Mouse (Mus musculus): Measurements from ENCODE around the gene Creb5. TPM values are rescaled to one million over a fixed set of nuclear protein-coding genes. Genes with fewer than 3 reads are reported as not detected.

Creb5 gene
- polyA plus RNA-seq, 1 experiment = 1.5 TPM

- Histone ChIP-seq H3K36me3 (ENCODE audit: control insufficient read depth, insufficient read depth) (no peaks in the 10 kb centered on the region), H3ac (ENCODE audit: control insufficient read depth, insufficient read length, low read depth) (no peak overlapping the region), H3K79me2 (ENCODE audit: control insufficient read depth, insufficient read depth) (no peaks in the 10 kb centered on the region), H3K79me3 (ENCODE audit: low read depth) (no peaks in the 10 kb centered on the region), H3K27me3 (ENCODE audit: control insufficient read depth, insufficient read depth, insufficient read length) (no peaks in the 10 kb centered on the region), H3K4me3 (ENCODE audit: insufficient read depth, poor library complexity, severe bottlenecking) (no peak overlapping the region)
- no peak for TF ChIP-seq USF1 (IDR thresholded peaks at IDR 0.05; ENCODE audit: low read depth)
- TF ChIP-seq CTCF (IDR thresholded peaks at IDR 0.05; ENCODE audit: control insufficient read depth, insufficient read depth, insufficient read length) = no peak
- TF ChIP-seq MAX (IDR thresholded peaks at IDR 0.05) = no peak
- no peak for TF ChIP-seq MYOD1 (IDR thresholded peaks at IDR 0.05; ENCODE audit: control insufficient read depth, insufficient read length, low read depth)
- no peak for TF ChIP-seq MYOG (IDR thresholded peaks at IDR 0.05; ENCODE audit: control insufficient read depth, extremely low read depth, insufficient read length)
- TF ChIP-seq CEBPB (IDR thresholded peaks at IDR 0.05; ENCODE audit: low read depth) = no peak
- TF ChIP-seq FOSL1 (IDR thresholded peaks at IDR 0.05; ENCODE audit: insufficient read depth, low read length, poor library complexity, severe bottlenecking) = no peak
Observed at GRCm38 (mm10) chr6:53510005-53510404, 222.9 kb downstream of the Creb5 start.

GRCm38 (mm10) chr6:53512226-53512625 is 225.2 kb downstream of the Creb5 start:
- no peak overlapping the region for H3K4me3 ChIP-seq (ENCODE audit: insufficient read depth, poor library complexity, severe bottlenecking)
- no peak for TF ChIP-seq MAX (IDR thresholded peaks at IDR 0.05)
- no peak for TF ChIP-seq MYOG (IDR thresholded peaks at IDR 0.05; ENCODE audit: control insufficient read depth, extremely low read depth, insufficient read length)
- TF ChIP-seq USF1 (IDR thresholded peaks at IDR 0.05; ENCODE audit: low read depth) = no peak
- TF ChIP-seq MYOD1 (IDR thresholded peaks at IDR 0.05; ENCODE audit: control insufficient read depth, insufficient read length, low read depth) = no peak
- no peak for TF ChIP-seq CTCF (IDR thresholded peaks at IDR 0.05; ENCODE audit: control insufficient read depth, insufficient read depth, insufficient read length)
- TF ChIP-seq CEBPB (IDR thresholded peaks at IDR 0.05; ENCODE audit: low read depth) = no peak
- no peak for TF ChIP-seq FOSL1 (IDR thresholded peaks at IDR 0.05; ENCODE audit: insufficient read depth, low read length, poor library complexity, severe bottlenecking)
- no peaks in the 10 kb centered on the region for H3K27me3 ChIP-seq (ENCODE audit: control insufficient read depth, insufficient read depth, insufficient read length)
- no peak overlapping the region for H3ac ChIP-seq (ENCODE audit: control insufficient read depth, insufficient read length, low read depth)
- H3K79me2 ChIP-seq (ENCODE audit: control insufficient read depth, insufficient read depth) = no peaks in the 10 kb centered on the region
- no peaks in the 10 kb centered on the region for H3K79me3 ChIP-seq (ENCODE audit: low read depth)
- no peaks in the 10 kb centered on the region for H3K36me3 ChIP-seq (ENCODE audit: control insufficient read depth, insufficient read depth)

- H3ac ChIP-seq (ENCODE audit: control insufficient read depth, insufficient read length, low read depth) = no peak overlapping the region
- no peaks in the 10 kb centered on the region for H3K27me3 ChIP-seq (ENCODE audit: control insufficient read depth, insufficient read depth, insufficient read length)
- no peaks in the 10 kb centered on the region for H3K36me3 ChIP-seq (ENCODE audit: control insufficient read depth, insufficient read depth)
- H3K4me3 ChIP-seq (ENCODE audit: insufficient read depth, poor library complexity, severe bottlenecking) = no peak overlapping the region
- H3K79me2 ChIP-seq (ENCODE audit: control insufficient read depth, insufficient read depth) = no peaks in the 10 kb centered on the region
- H3K79me3 ChIP-seq (ENCODE audit: low read depth) = no peaks in the 10 kb centered on the region
- no peak for TF ChIP-seq CEBPB (IDR thresholded peaks at IDR 0.05; ENCODE audit: low read depth)
- no peak for TF ChIP-seq MAX (IDR thresholded peaks at IDR 0.05)
- TF ChIP-seq MYOD1 (IDR thresholded peaks at IDR 0.05; ENCODE audit: control insufficient read depth, insufficient read length, low read depth) = no peak
- no peak for TF ChIP-seq MYOG (IDR thresholded peaks at IDR 0.05; ENCODE audit: control insufficient read depth, extremely low read depth, insufficient read length)
- TF ChIP-seq CTCF (IDR thresholded peaks at IDR 0.05; ENCODE audit: control insufficient read depth, insufficient read depth, insufficient read length) = no peak
- no peak for TF ChIP-seq FOSL1 (IDR thresholded peaks at IDR 0.05; ENCODE audit: insufficient read depth, low read length, poor library complexity, severe bottlenecking)
- no peak for TF ChIP-seq USF1 (IDR thresholded peaks at IDR 0.05; ENCODE audit: low read depth)
Observed at GRCm38 (mm10) chr6:53513380-53513779, 226.3 kb downstream of the Creb5 start.

DNA sequence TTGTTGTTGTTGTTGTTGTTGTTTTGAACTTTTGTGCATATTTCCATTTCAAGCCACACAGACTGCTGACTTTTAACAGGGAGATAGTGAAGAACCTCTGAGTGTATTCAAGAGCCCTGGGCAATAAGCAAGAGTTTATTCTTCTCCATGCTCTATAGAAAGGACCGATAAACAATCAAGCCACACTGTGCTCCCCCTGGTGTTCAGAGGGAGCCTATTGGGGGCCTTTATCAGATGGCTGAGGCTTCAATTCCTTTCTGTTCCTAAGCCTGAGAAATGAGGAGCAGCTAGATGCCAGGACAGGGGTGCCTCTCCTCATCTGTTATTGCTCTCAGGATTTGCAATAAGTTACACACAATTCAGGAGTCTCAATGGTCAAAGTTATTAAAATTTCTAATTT is 227.8 kb downstream of the Creb5 start:
- H3K79me2 ChIP-seq (ENCODE audit: control insufficient read depth, insufficient read depth) = no peaks in the 10 kb centered on the region
- no peaks in the 10 kb centered on the region for H3K27me3 ChIP-seq (ENCODE audit: control insufficient read depth, insufficient read depth, insufficient read length)
- no peaks in the 10 kb centered on the region for H3K36me3 ChIP-seq (ENCODE audit: control insufficient read depth, insufficient read depth)
- H3K4me3 ChIP-seq (ENCODE audit: insufficient read depth, poor library complexity, severe bottlenecking) = no peak overlapping the region
- no peak overlapping the region for H3ac ChIP-seq (ENCODE audit: control insufficient read depth, insufficient read length, low read depth)
- no peaks in the 10 kb centered on the region for H3K79me3 ChIP-seq (ENCODE audit: low read depth)
- TF ChIP-seq FOSL1 (IDR thresholded peaks at IDR 0.05; ENCODE audit: insufficient read depth, low read length, poor library complexity, severe bottlenecking) (no peak), CTCF (IDR thresholded peaks at IDR 0.05; ENCODE audit: control insufficient read depth, insufficient read depth, insufficient read length) (no peak), USF1 (IDR thresholded peaks at IDR 0.05; ENCODE audit: low read depth) (no peak), MYOD1 (IDR thresholded peaks at IDR 0.05; ENCODE audit: control insufficient read depth, insufficient read length, low read depth) (no peak), MYOG (IDR thresholded peaks at IDR 0.05; ENCODE audit: control insufficient read depth, extremely low read depth, insufficient read length) (no peak), MAX (IDR thresholded peaks at IDR 0.05) (no peak), CEBPB (IDR thresholded peaks at IDR 0.05; ENCODE audit: low read depth) (no peak)

DNA sequence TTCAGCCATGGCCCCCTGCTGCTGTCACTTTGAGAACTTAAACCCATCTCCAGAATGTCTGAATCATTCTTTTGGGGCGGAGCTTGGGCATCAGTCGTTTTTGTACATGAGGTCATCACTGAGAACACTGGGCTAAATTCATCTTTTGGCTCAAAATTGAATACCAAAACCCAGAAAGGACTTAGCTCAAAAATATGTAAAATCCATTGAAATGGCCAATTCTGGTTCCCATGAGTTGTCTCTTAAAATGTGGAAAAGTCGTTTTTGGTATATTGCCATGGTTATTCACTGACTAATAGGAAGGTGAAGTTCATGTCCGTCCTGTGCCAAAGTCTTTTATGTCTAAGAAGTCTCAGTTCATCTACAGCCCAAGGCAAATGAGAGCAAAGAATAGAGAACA is 228.5 kb downstream of the Creb5 start:
- Histone ChIP-seq H3K79me2 (ENCODE audit: control insufficient read depth, insufficient read depth) (no peaks in the 10 kb centered on the region), H3K36me3 (ENCODE audit: control insufficient read depth, insufficient read depth) (no peaks in the 10 kb centered on the region), H3K79me3 (ENCODE audit: low read depth) (no peaks in the 10 kb centered on the region), H3ac (ENCODE audit: control insufficient read depth, insufficient read length, low read depth) (no peak overlapping the region), H3K4me3 (ENCODE audit: insufficient read depth, poor library complexity, severe bottlenecking) (no peak overlapping the region), H3K27me3 (ENCODE audit: control insufficient read depth, insufficient read depth, insufficient read length) (no peaks in the 10 kb centered on the region)
- TF ChIP-seq MYOG (IDR thresholded peaks at IDR 0.05; ENCODE audit: control insufficient read depth, extremely low read depth, insufficient read length) (no peak), USF1 (IDR thresholded peaks at IDR 0.05; ENCODE audit: low read depth) (no peak), FOSL1 (IDR thresholded peaks at IDR 0.05; ENCODE audit: insufficient read depth, low read length, poor library complexity, severe bottlenecking) (no peak), CEBPB (IDR thresholded peaks at IDR 0.05; ENCODE audit: low read depth) (no peak), MAX (IDR thresholded peaks at IDR 0.05) (no peak), MYOD1 (IDR thresholded peaks at IDR 0.05; ENCODE audit: control insufficient read depth, insufficient read length, low read depth) (no peak), CTCF (IDR thresholded peaks at IDR 0.05; ENCODE audit: control insufficient read depth, insufficient read depth, insufficient read length) (no peak)
